Mouse (Mus musculus) C2C12 (cell line): ENCODE data around the gene Esr2.

Experiments used
- CTCF ChIP-seq: IDR thresholded peaks from one replicate; pipeline ENCODE4 v1.5.1; 2011; ENCODE audit not compliant: control insufficient read depth, insufficient read depth, insufficient read length
- USF1 ChIP-seq: IDR thresholded peaks from one replicate; pipeline ENCODE4 v1.6.1; 2011; ENCODE audit warnings: low read depth, mild to moderate bottlenecking, control low read depth, moderate library complexity

- no peak for TF ChIP-seq CTCF
- TF ChIP-seq USF1: no peak
Observed at GRCm38 (mm10) chr12:76095117-76096035, 81.7 kb downstream of the Esr2 start.
